Mouse (Mus musculus): Measurements from ENCODE around the gene Zfp65. TPM values are rescaled to one million over a fixed set of nuclear protein-coding genes. Genes with fewer than 3 reads are reported as not detected.
"Not testable (repeated sequence)": the region's sequence is repeated elsewhere in the genome, so short reads cannot be mapped to it uniquely, and the experiment has no call there.

The Zfp65 gene
- 8.5 and 9.5 TPM in 2 replicates for polyA plus RNA-seq (2015; fragmentation: Nextera tagmentation; extraction: Ambion mirVana)

GRCm38 (mm10) chr13:67728641-67729318 is at the start of gene Zfp65:
Gene Zfp65, minus strand, starts transcription at chr13:67729173.
- peak; percentile 84 for ATAC-seq (ENCODE audit: low read depth)
- H3K27me3 ChIP-seq: no peaks in the 10 kb centered on the region
- H3K9me3 ChIP-seq: 0 out of 2 replicates have a peak, but pooled peaks cover 1% of the 10 kb centered on the region
- H3K27ac ChIP-seq (replicated peaks): no peak within 1 kb of the TSS
- no peaks in the 10 kb centered on the region for H3K36me3 ChIP-seq
- WGBS: 5% methylated on average over 17 of the region's 21 CpGs
- H3K9ac ChIP-seq: peak within 1 kb of the TSS; percentile 80
- peaks cover 16% of the 10 kb centered on the region; the same call in 1 of the 2 replicates for H3K4me1 ChIP-seq (replicated peaks)
- H3K4me3 ChIP-seq: peak within 1 kb of the TSS; percentile 54
- peak within 1 kb of the TSS; percentile 67 for H3K4me2 ChIP-seq

GRCm38 (mm10) chr13:67763031-67763768 is 34.2 kb upstream of the Zfp65 start:
- H3K27ac ChIP-seq (replicated peaks): no peak overlapping the region
- H3K27me3 ChIP-seq: no peaks in the 10 kb centered on the region
- 87% methylated on average over 2 of the region's 2 CpGs for WGBS
- ATAC-seq (ENCODE audit: low read depth): no peak
- H3K4me3 ChIP-seq: no peak overlapping the region
- no peaks in the 10 kb centered on the region for H3K9me3 ChIP-seq
- no peaks in the 10 kb centered on the region for H3K4me1 ChIP-seq (replicated peaks)
- H3K36me3 ChIP-seq: no peaks in the 10 kb centered on the region
- no peak overlapping the region for H3K4me2 ChIP-seq
- no peak overlapping the region for H3K9ac ChIP-seq

- no peak for ATAC-seq (ENCODE audit: low read depth)
- no peak overlapping the region for H3K4me2 ChIP-seq
- H3K9ac ChIP-seq: no peak overlapping the region
- no peaks in the 10 kb centered on the region for H3K27me3 ChIP-seq
- 88% methylated on average over 1 of the region's 1 CpGs for WGBS
- H3K4me1 ChIP-seq (replicated peaks): no peaks in the 10 kb centered on the region; the same call in 1 of the 2 replicates
- H3K9me3 ChIP-seq: no peaks in the 10 kb centered on the region
- H3K27ac ChIP-seq (replicated peaks): no peak overlapping the region
- no peaks in the 10 kb centered on the region for H3K36me3 ChIP-seq
- H3K4me3 ChIP-seq: no peak overlapping the region
Measured at GRCm38 (mm10) chr13:67759966-67760365, 31.0 kb upstream of the Zfp65 start.

GRCm38 (mm10) chr13:67755761-67756160 is 26.8 kb upstream of the Zfp65 start:
- Histone ChIP-seq H3K4me3 (no peak overlapping the region), H3K4me1 (replicated peaks) (peaks cover 8% of the 10 kb centered on the region), H3K9ac (no peak overlapping the region), H3K9me3 (no peaks in the 10 kb centered on the region), H3K27me3 (no peaks in the 10 kb centered on the region), H3K4me2 (no peak overlapping the region), H3K27ac (replicated peaks) (no peak overlapping the region), H3K36me3 (peaks cover 12% of the 10 kb centered on the region)
- 84% methylated on average over 6 of the region's 6 CpGs for WGBS
- no peak for ATAC-seq (ENCODE audit: low read depth)

GRCm38 (mm10) chr13:67754333-67755306 is 25.6 kb upstream of the Zfp65 start, which contains the start of gene Zfp85:
Gene Zfp85, minus strand, starts transcription at chr13:67755228.
- ATAC-seq (ENCODE audit: low read depth): peak; percentile 95
- 8% methylated on average over 24 of the region's 24 CpGs for WGBS

GRCm38 (mm10) chr13:67743896-67744295 is 14.9 kb upstream of the Zfp65 start:
- no peak overlapping the region for H3K4me3 ChIP-seq
- H3K27ac ChIP-seq (replicated peaks): no peak overlapping the region
- H3K27me3 ChIP-seq: no peaks in the 10 kb centered on the region
- H3K9me3 ChIP-seq: peaks cover 7% of the 10 kb centered on the region
- peaks cover 31% of the 10 kb centered on the region for H3K36me3 ChIP-seq
- 91% methylated on average over 9 of the region's 9 CpGs for WGBS
- ATAC-seq (ENCODE audit: low read depth): no peak
- no peaks in the 10 kb centered on the region for H3K4me1 ChIP-seq (replicated peaks)
- no peak overlapping the region for H3K4me2 ChIP-seq
- no peak overlapping the region for H3K9ac ChIP-seq

More at GRCm38 (mm10) chr13:67754333-67755306, 25.6 kb upstream of the Zfp65 start, which contains the start of gene Zfp85:
- Histone ChIP-seq H3K4me2 (peak within 1 kb of the TSS; percentile 67), H3K4me3 (peak within 1 kb of the TSS; percentile 64), H3K27me3 (no peaks in the 10 kb centered on the region), H3K9ac (peak within 1 kb of the TSS; percentile 74), H3K9me3 (no peaks in the 10 kb centered on the region), H3K4me1 (replicated peaks) (peaks cover 8% of the 10 kb centered on the region), H3K36me3 (peaks cover 16% of the 10 kb centered on the region), H3K27ac (replicated peaks) (peak within 1 kb of the TSS; percentile 34; the same call in 1 of the 2 replicates)

- no peaks in the 10 kb centered on the region for H3K27me3 ChIP-seq
- H3K4me3 ChIP-seq: no peak overlapping the region
- H3K36me3 ChIP-seq: peaks cover 21% of the 10 kb centered on the region
- H3K4me2 ChIP-seq: no peak overlapping the region
- H3K27ac ChIP-seq (replicated peaks): no peak overlapping the region
- no peak for ATAC-seq (ENCODE audit: low read depth)
- no peak overlapping the region for H3K9ac ChIP-seq
- H3K4me1 ChIP-seq (replicated peaks): no peaks in the 10 kb centered on the region
- no peaks in the 10 kb centered on the region for H3K9me3 ChIP-seq
- WGBS: 92% methylated on average over 3 of the region's 3 CpGs
Measured at GRCm38 (mm10) chr13:67742941-67743340, 14.0 kb upstream of the Zfp65 start.

- not testable (repeated sequence) for H3K27me3 ChIP-seq; H3K36me3 ChIP-seq; H3K4me1 ChIP-seq (replicated peaks); H3K27ac ChIP-seq (replicated peaks); H3K4me2 ChIP-seq; H3K9ac ChIP-seq; ATAC-seq (ENCODE audit: low read depth); H3K4me3 ChIP-seq
- WGBS: 96% methylated on average over 9 of the region's 9 CpGs
- H3K9me3 ChIP-seq: peaks cover 12% of the 10 kb centered on the region; the same call in 1 of the 2 replicates
Measured at GRCm38 (mm10) chr13:67734391-67734790, 5.4 kb upstream of the Zfp65 start.

GRCm38 (mm10) chr13:67729441-67729840 is 468 bp upstream of the Zfp65 start:
- Histone ChIP-seq H3K4me1 (replicated peaks) (peaks cover 16% of the 10 kb centered on the region; the same call in 1 of the 2 replicates), H3K4me2 (peak overlapping the region; percentile 67), H3K9ac (peak overlapping the region; percentile 80; the same call in 1 of the 2 replicates), H3K4me3 (peak overlapping the region; percentile 54)
- H3K9me3 ChIP-seq; H3K27ac ChIP-seq (replicated peaks); H3K27me3 ChIP-seq; H3K36me3 ChIP-seq: not testable (repeated sequence)
- ATAC-seq (ENCODE audit: low read depth): peak; percentile 55
- 57% methylated on average over 4 of the region's 4 CpGs for WGBS

- H3K9ac ChIP-seq: peak overlapping the region; percentile 80
- WGBS: 81% methylated on average over 1 of the region's 1 CpGs
- no peak for ATAC-seq (ENCODE audit: low read depth)
Measured at GRCm38 (mm10) chr13:67728106-67728505, 867 bp downstream of the Zfp65 start.

GRCm38 (mm10) chr13:67725331-67725730 is 3.6 kb downstream of the Zfp65 start:
- 79% methylated on average over 2 of the region's 2 CpGs for WGBS
- H3K27me3 ChIP-seq; H3K9ac ChIP-seq; H3K36me3 ChIP-seq; ATAC-seq (ENCODE audit: low read depth); H3K9me3 ChIP-seq; H3K4me2 ChIP-seq; H3K27ac ChIP-seq (replicated peaks); H3K4me3 ChIP-seq: not testable (repeated sequence)
- peaks cover 24% of the 10 kb centered on the region for H3K4me1 ChIP-seq (replicated peaks)

More at GRCm38 (mm10) chr13:67728106-67728505, 867 bp downstream of the Zfp65 start:
- Histone ChIP-seq H3K4me2 (peak overlapping the region; percentile 67), H3K27me3 (no peaks in the 10 kb centered on the region), H3K9me3 (no peaks in the 10 kb centered on the region), H3K27ac (replicated peaks) (no peak overlapping the region), H3K4me3 (peak overlapping the region; percentile 54), H3K36me3 (no peaks in the 10 kb centered on the region), H3K4me1 (replicated peaks) (peaks cover 22% of the 10 kb centered on the region)
